Mouse (Mus musculus) neural tube, embryonic 11.5 days (tissue): ENCODE results near the gene Arid5b. TPM values are rescaled to one million over a fixed set of nuclear protein-coding genes. Genes with fewer than 3 reads are reported as not detected.

Experiments
- ATAC-seq: fragments of 200-750 bp; cut with Nextera tagmentation; 2 replicates; pipeline ENCODE4 v1.8.0; 2017; ENCODE audit warnings: moderate number of reproducible peaks, mild to moderate bottlenecking, moderate TSS enrichment, moderate library complexity; ENCODE audit not compliant: insufficient read depth, low FRiP score, low TSS enrichment
- DNase-seq: peaks from one replicate; pipeline ENCODE4 v3.0.0-alpha.2; 2015; ENCODE audit warnings: low spot score
- H3K27ac ChIP-seq: fragments of 300-500 bp; sonication (generic); 2 replicates; pipeline ENCODE4 v1.5.1; 2014; ENCODE audit warnings: low read depth, mild to moderate bottlenecking, low read length
- H3K27me3 ChIP-seq: fragments of 300-500 bp; sonication (generic); 2 replicates; pipeline ENCODE4 v1.6.1; 2014; ENCODE audit warnings: mild to moderate bottlenecking, low read length, mixed read lengths; ENCODE audit not compliant: control insufficient read depth, insufficient read depth
- H3K36me3 ChIP-seq: fragments of 300-500 bp; sonication (generic); 2 replicates; pipeline ENCODE4 v1.6.1; 2014; ENCODE audit warnings: mild to moderate bottlenecking, low read length, moderate library complexity, mixed read lengths; ENCODE audit not compliant: control insufficient read depth, insufficient read depth
- H3K4me1 ChIP-seq: fragments of 300-500 bp; sonication (generic); 2 replicates; pipeline ENCODE4 v1.6.1; 2014; ENCODE audit warnings: low read length, mixed read lengths; ENCODE audit not compliant: control insufficient read depth, insufficient read depth
- H3K4me2 ChIP-seq: fragments of 300-500 bp; sonication (generic); 2 replicates; pipeline ENCODE4 v1.6.1; 2014; ENCODE audit warnings: low read depth, mild to moderate bottlenecking, moderate library complexity
- H3K4me3 ChIP-seq: fragments of 300-500 bp; sonication (generic); 2 replicates; pipeline ENCODE4 v1.5.1; 2014; ENCODE audit warnings: low read depth, low read length
- H3K9ac ChIP-seq: fragments of 300-500 bp; sonication (generic); 2 replicates; pipeline ENCODE4 v1.6.1; 2014; ENCODE audit warnings: mild to moderate bottlenecking, low read length
- H3K9me3 ChIP-seq: fragments of 300-500 bp; sonication (generic); 2 replicates; pipeline ENCODE4 v1.6.1; 2016; ENCODE audit warnings: low read length; ENCODE audit not compliant: control insufficient read depth
- whole genome bisulfite sequencing: fragments of 180-500 bp; shearing (Covaris S2); extraction: QIAGEN DNeasy Blood & Tissue Kit; methylation state at CpG from one replicate; pipeline ENCODE4 v1.1.7; 2014; 5-methylcytosine and 5-hydroxymethylcytosine counted together
- polyA plus RNA-seq: library from polyadenylated mRNA; unstranded; fragments of >200 nt; fragmentation: Nextera tagmentation; extraction: Ambion mirVana; gene quantifications from 2 replicates; pipeline ENCODE4 v1.2.1, GENCODE M21; 2014

Gene Arid5b
- polyA plus RNA-seq, 1 experiment from 2014 or later, result 15.0 TPM

GRCm38 (mm10) chr10:68097821-68098675 lies 180.5 kb downstream of the Arid5b start:
- Histone ChIP-seq H3K27me3 (no peaks in the 10 kb centered on the region), H3K4me1 (no peaks in the 10 kb centered on the region), H3K4me3 (no peak overlapping the region), H3K9ac (no peak overlapping the region), H3K4me2 (no peak overlapping the region), H3K9me3 (no peaks in the 10 kb centered on the region), H3K36me3 (peaks cover 13% of the 10 kb centered on the region), H3K27ac (no peak overlapping the region)
- no peak for DNase-seq
- no peak for ATAC-seq
- 92% methylated on average over 19 of the region's 19 CpGs for WGBS

- WGBS, result 95% methylated on average over 12 of the region's 12 CpGs
- Histone ChIP-seq H3K4me3 (no peak overlapping the region), H3K27me3 (no peaks in the 10 kb centered on the region), H3K27ac (no peak overlapping the region), H3K36me3 (peaks cover 13% of the 10 kb centered on the region), H3K9me3 (no peaks in the 10 kb centered on the region), H3K4me1 (no peaks in the 10 kb centered on the region), H3K4me2 (no peak overlapping the region), H3K9ac (no peak overlapping the region)
- DNase-seq (no peak), ATAC-seq (no peak)
Observed at GRCm38 (mm10) chr10:68096395-68096794, 182.1 kb downstream of the Arid5b start.

- H3K36me3 ChIP-seq, result peaks cover 13% of the 10 kb centered on the region
- no peaks in the 10 kb centered on the region for H3K27me3 ChIP-seq
- H3K4me1 ChIP-seq, result no peaks in the 10 kb centered on the region
- H3K9ac ChIP-seq, result no peak overlapping the region
- DNase-seq (no peak), ATAC-seq (no peak)
- H3K27ac ChIP-seq, result no peak overlapping the region
- 88% methylated on average over 2 of the region's 2 CpGs for WGBS
- no peak overlapping the region for H3K4me2 ChIP-seq
- no peaks in the 10 kb centered on the region for H3K9me3 ChIP-seq
- H3K4me3 ChIP-seq, result no peak overlapping the region
Observed at GRCm38 (mm10) chr10:68095136-68095535, 183.4 kb downstream of the Arid5b start.

- Histone ChIP-seq H3K9me3 (no peaks in the 10 kb centered on the region), H3K27ac (no peak overlapping the region), H3K4me2 (no peak overlapping the region), H3K9ac (no peak overlapping the region), H3K4me1 (no peaks in the 10 kb centered on the region), H3K4me3 (no peak overlapping the region), H3K27me3 (no peaks in the 10 kb centered on the region), H3K36me3 (peaks cover 13% of the 10 kb centered on the region)
- no peak for DNase-seq
- 84% methylated on average over 3 of the region's 3 CpGs for WGBS
- no peak for ATAC-seq
Observed at GRCm38 (mm10) chr10:68093496-68093895, 185.0 kb downstream of the Arid5b start.

GRCm38 (mm10) chr10:68091840-68092239 lies 186.7 kb downstream of the Arid5b start:
- ATAC-seq (no peak), DNase-seq (no peak)
- no peaks in the 10 kb centered on the region for H3K4me1 ChIP-seq
- no peak overlapping the region for H3K4me3 ChIP-seq
- no peak overlapping the region for H3K9ac ChIP-seq
- no peak overlapping the region for H3K4me2 ChIP-seq
- no peaks in the 10 kb centered on the region for H3K9me3 ChIP-seq
- H3K27me3 ChIP-seq, result no peaks in the 10 kb centered on the region
- no peak overlapping the region for H3K27ac ChIP-seq
- peaks cover 3% of the 10 kb centered on the region; the same call in 1 of the 2 replicates for H3K36me3 ChIP-seq
- 87% methylated on average over 4 of the region's 4 CpGs for WGBS

- Histone ChIP-seq H3K36me3 (no peaks in the 10 kb centered on the region), H3K4me2 (no peak overlapping the region), H3K4me3 (no peak overlapping the region), H3K9ac (no peak overlapping the region), H3K27me3 (no peaks in the 10 kb centered on the region), H3K9me3 (no peaks in the 10 kb centered on the region), H3K4me1 (no peaks in the 10 kb centered on the region), H3K27ac (no peak overlapping the region)
- WGBS, result 94% methylated on average over 11 of the region's 11 CpGs
- no peak for DNase-seq
- no peak for ATAC-seq
Observed at GRCm38 (mm10) chr10:68091011-68091410, 187.5 kb downstream of the Arid5b start.

GRCm38 (mm10) chr10:68090544-68090943 lies 188.0 kb downstream of the Arid5b start:
- Histone ChIP-seq H3K9me3 (no peaks in the 10 kb centered on the region), H3K9ac (no peak overlapping the region), H3K27ac (no peak overlapping the region), H3K4me2 (no peak overlapping the region), H3K4me1 (no peaks in the 10 kb centered on the region), H3K27me3 (no peaks in the 10 kb centered on the region), H3K36me3 (no peaks in the 10 kb centered on the region), H3K4me3 (no peak overlapping the region)
- ATAC-seq, result no peak
- no peak for DNase-seq
- 82% methylated on average over 3 of the region's 3 CpGs for WGBS

- 83% methylated on average over 4 of the region's 4 CpGs for WGBS
- H3K9me3 ChIP-seq, result no peaks in the 10 kb centered on the region
Observed at GRCm38 (mm10) chr10:68090197-68090535, 188.4 kb downstream of the Arid5b start.

More at GRCm38 (mm10) chr10:68090197-68090535, 188.4 kb downstream of the Arid5b start:
- Histone ChIP-seq H3K27me3 (no peaks in the 10 kb centered on the region), H3K9ac (no peak overlapping the region), H3K4me2 (no peak overlapping the region), H3K36me3 (no peaks in the 10 kb centered on the region), H3K27ac (no peak overlapping the region), H3K4me3 (no peak overlapping the region), H3K4me1 (no peaks in the 10 kb centered on the region)
- no peak for DNase-seq
- ATAC-seq, result no peak
